Mouse (Mus musculus) B cell, adult 62 days (primary cell): Measurements from ENCODE around the gene Dppa5a. TPM values are rescaled to one million over a fixed set of nuclear protein-coding genes. Genes with fewer than 3 reads are reported as not detected.

Experiments used
- total RNA-seq: library from RNA; stranded (reverse); gene quantifications from 4 replicates; pipeline ENCODE4 v1.2.4, GENCODE M21; 2023

The Dppa5a gene
- not detected in 4 replicates for total RNA-seq

GRCm38 (mm10) chr9:78367959-78368358 lies at the start of gene Dppa5a:
TSS of gene Dppa5a (minus strand) at chr9:78368177.

GRCm38 (mm10) chr9:78395630-78396351 lies 27.8 kb upstream of the Dppa5a start, which contains the start of gene Ddx43:
TSS of gene Ddx43 (plus strand) at chr9:78395777.

DNA sequence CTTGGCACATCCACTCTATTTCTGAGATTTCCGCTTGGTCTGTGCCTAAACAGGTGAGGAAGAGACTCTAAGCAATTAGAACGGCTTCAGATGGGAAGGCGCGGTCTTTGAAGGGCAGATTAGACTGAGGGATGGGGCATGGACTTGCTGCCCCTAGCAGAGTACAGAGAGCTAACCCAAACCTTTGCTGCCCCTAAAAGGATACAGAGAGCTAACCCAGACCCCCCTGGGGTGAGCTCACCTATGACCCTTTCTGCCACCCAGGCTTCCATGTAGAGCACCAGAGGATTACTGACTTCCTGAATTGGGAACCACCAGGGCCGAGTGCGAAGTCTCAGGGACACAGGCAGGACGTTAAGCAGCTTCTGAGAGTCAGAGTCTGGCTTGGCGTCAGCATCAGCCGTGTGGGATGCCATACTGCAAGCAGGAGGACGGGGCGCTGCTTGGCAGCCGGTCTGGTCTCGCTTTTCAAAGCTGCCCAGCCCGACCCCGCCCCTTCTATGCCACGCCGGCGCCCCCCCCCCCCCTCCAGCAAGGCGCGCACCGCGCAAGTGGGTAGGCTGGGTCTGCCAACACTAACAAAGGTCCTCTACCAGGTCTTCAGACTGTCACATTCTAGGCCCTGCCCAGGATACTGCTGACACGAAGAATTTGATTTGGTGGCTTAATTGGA lies 10.3 kb upstream of the Dppa5a start, which contains the start of gene Ooep:
TSS of gene Ooep (minus strand) at position 613 of the 673 bp plus-strand sequence.

GRCm38 (mm10) chr9:78355611-78356010 lies 12.4 kb downstream of the Dppa5a start, which contains the start of gene Gsta2:
TSS of gene Gsta2 (minus strand) at chr9:78355788.

GRCm38 (mm10) chr9:78327289-78327688 lies 40.7 kb downstream of the Dppa5a start, which contains the start of gene Omt2b:
TSS of gene Omt2b (plus strand) at chr9:78327589.

Other genes starting within 250 kb of the Dppa5a start
- gene Gsta4, start 185.4 kb downstream of the Dppa5a start, total RNA-seq, result not detected in 4 replicates
- not detected in 4 replicates for gene Gsta1, start 137.5 kb downstream of the Dppa5a start, total RNA-seq
- not detected in 4 replicates for gene Gm3776, start 111.0 kb downstream of the Dppa5a start, total RNA-seq
- gene Gm10639, start 78.3 kb downstream of the Dppa5a start, total RNA-seq, result not detected in 4 replicates
- gene Omt2a, start 53.4 kb downstream of the Dppa5a start, total RNA-seq, result not detected in 4 replicates
- gene Omt2b, start 40.6 kb downstream of the Dppa5a start, total RNA-seq, result not detected in 4 replicates
- gene Gsta2, start 12.4 kb downstream of the Dppa5a start, total RNA-seq, result not detected in 4 replicates
- not detected in 4 replicates for gene Ooep, start 10.5 kb upstream of the Dppa5a start, total RNA-seq
- gene Ddx43, start 27.6 kb upstream of the Dppa5a start, total RNA-seq, result not detected in 4 replicates
- 1.3 to 1.5 TPM (median 1.4 TPM) in 4 replicates for gene Cgas, start 75.1 kb upstream of the Dppa5a start, total RNA-seq
- gene Mto1, start 80.0 kb upstream of the Dppa5a start, total RNA-seq, result 21.1 to 26.9 TPM (median 23.4 TPM) in 4 replicates
- gene Gm17324, start 80.6 kb upstream of the Dppa5a start, total RNA-seq, result 0.66 TPM in 1 of 4 replicates, not detected in the others
- gene Eef1a1, start 121.0 kb upstream of the Dppa5a start, total RNA-seq, result 8,003 to 8,826 TPM (median 8,752 TPM) in 4 replicates
- 5.0 to 7.0 TPM (median 6.7 TPM) in 4 replicates for gene Slc17a5, start 219.9 kb upstream of the Dppa5a start, total RNA-seq
- gene Cd109, start 247.4 kb upstream of the Dppa5a start, total RNA-seq, result not detected in 4 replicates